In the genomic region with DNA sequence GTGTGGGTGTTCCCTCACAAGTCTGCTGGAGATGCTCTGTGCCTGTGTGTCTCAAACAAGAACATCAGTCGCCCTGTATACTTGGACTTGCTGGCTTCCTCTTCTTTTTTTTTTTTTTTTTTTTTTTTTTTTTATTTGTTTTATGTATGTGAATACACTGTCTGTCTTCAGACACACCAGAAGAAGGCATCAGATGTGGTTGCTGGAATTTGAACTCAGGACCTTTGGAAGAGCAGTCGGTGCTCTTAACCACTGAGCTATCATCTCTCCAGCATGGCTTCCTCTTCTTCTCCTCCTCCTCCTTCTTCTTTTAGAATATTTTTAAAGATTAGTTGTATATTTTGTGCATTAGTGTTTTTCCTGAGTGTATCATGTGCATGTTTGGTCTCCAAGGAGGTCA, we compare ENCODE assay signal across 14 mouse cellular contexts. TPM values are rescaled to one million over a fixed set of nuclear protein-coding genes. Genes with fewer than 3 reads are reported as not detected.
A peak's percentile ranks its signal among the peaks of the same experiment; 100 is the strongest.
DNase-seq lines count a peak whose midpoint lies in the region; ATAC-seq and TF ChIP-seq lines count a peak whose summit lies in the region.
"Had no signal": no experiment of that assay in that cellular context is flagged by ENCODE, and none has a peak within 500 bp of the region (broad histone marks: within the 10 kb centered on the region; RNA-seq: fewer than 3 reads in every experiment).

No protein-coding gene starts in this region.

- no peak overlapping the region for H3K27ac ChIP-seq in kidney, adult 2 months (ENCODE audit: insufficient read depth, low read depth, low read length)
- H3K27ac ChIP-seq in kidney, embryonic 14.5 days (ENCODE audit: low read depth, low read length), result no peak overlapping the region
- H3K27ac ChIP-seq in forebrain, postnatal 0 days (ENCODE audit: low read depth, low read length), result no peak overlapping the region
- H3K27ac ChIP-seq: embryonic facial prominence, embryonic 12.5 days; macrophage; neural tube, embryonic 15.5 days had no signal

- no peak for TF ChIP-seq CTCF in kidney, adult 2 months (conservative IDR thresholded peaks at IDR 0.05; ENCODE audit: insufficient read depth, insufficient read length, low read depth, low read length)
- no peak for TF ChIP-seq CTCF in forebrain, postnatal 0 days (IDR thresholded peaks at IDR 0.05; ENCODE audit: low read depth)

- H3K9me3 ChIP-seq in kidney, embryonic 14.5 days (ENCODE audit: control insufficient read depth, low read length), result no peaks in the 10 kb centered on the region
- no peaks in the 10 kb centered on the region for H3K9me3 ChIP-seq in forebrain, postnatal 0 days (ENCODE audit: low read length)

- H3K4me2 ChIP-seq in kidney, embryonic 14.5 days (replicated peaks; ENCODE audit: low read depth, low read length), result no peak overlapping the region
- H3K4me2 ChIP-seq in forebrain, postnatal 0 days (ENCODE audit: low read depth), result no peak overlapping the region
- H3K4me2 ChIP-seq: embryonic facial prominence, embryonic 12.5 days; neural tube, embryonic 15.5 days had no signal

- peaks cover 1% of the 10 kb centered on the region; the same call in 1 of the 2 replicates for H3K27me3 ChIP-seq in kidney, adult 2 months (replicated peaks; ENCODE audit: control insufficient read depth, insufficient read depth, low read length)
- peaks cover 9% of the 10 kb centered on the region for H3K27me3 ChIP-seq in kidney, embryonic 14.5 days (ENCODE audit: control insufficient read depth, insufficient read depth, low read length)
- no peaks in the 10 kb centered on the region for H3K27me3 ChIP-seq in forebrain, postnatal 0 days (ENCODE audit: insufficient read depth, low read length)

- no peak overlapping the region for H3K9ac ChIP-seq in kidney, embryonic 14.5 days (ENCODE audit: low read depth, low read length)
- H3K9ac ChIP-seq in forebrain, postnatal 0 days, result no peak overlapping the region
- H3K9ac ChIP-seq: embryonic facial prominence, embryonic 12.5 days; neural tube, embryonic 15.5 days had no signal

- no peak for ATAC-seq in kidney, embryonic 14.5 days (ENCODE audit: low FRiP score, low TSS enrichment)
- no peak for ATAC-seq in forebrain, postnatal 0 days
- no peak for ATAC-seq in megakaryocyte progenitor cell, adult 5-6 weeks (replicated peaks; ENCODE audit: poor library complexity)

- 78% methylated on average over 2 of the region's 2 CpGs for WGBS in kidney, adult 2 months
- WGBS in kidney, embryonic 14.5 days, result 73% methylated on average over 2 of the region's 2 CpGs
- WGBS in forebrain, postnatal 0 days, result 80% methylated on average over 2 of the region's 2 CpGs

- H3K36me3 ChIP-seq in kidney, adult 2 months (ENCODE audit: control insufficient read depth, insufficient read depth, low read length), result no peaks in the 10 kb centered on the region
- no peaks in the 10 kb centered on the region for H3K36me3 ChIP-seq in kidney, embryonic 14.5 days (ENCODE audit: control insufficient read depth, insufficient read depth, low read length)
- no peaks in the 10 kb centered on the region for H3K36me3 ChIP-seq in forebrain, postnatal 0 days (ENCODE audit: insufficient read depth)
- H3K36me3 ChIP-seq: embryonic facial prominence, embryonic 12.5 days; neural tube, embryonic 15.5 days had no signal

- no peaks in the 10 kb centered on the region for H3K4me1 ChIP-seq in kidney, adult 2 months (ENCODE audit: control insufficient read depth, insufficient read depth, low read length)
- no peaks in the 10 kb centered on the region for H3K4me1 ChIP-seq in kidney, embryonic 14.5 days (ENCODE audit: control insufficient read depth, insufficient read depth, low read length)
- H3K4me1 ChIP-seq in forebrain, postnatal 0 days (ENCODE audit: insufficient read depth), result no peaks in the 10 kb centered on the region
- H3K4me1 ChIP-seq: embryonic facial prominence, embryonic 12.5 days; neural tube, embryonic 15.5 days had no signal

- no peak overlapping the region for H3K4me3 ChIP-seq in kidney, adult 2 months (ENCODE audit: insufficient read depth, low read depth, low read length)
- no peak overlapping the region for H3K4me3 ChIP-seq in kidney, embryonic 14.5 days (ENCODE audit: low read length)
- no peak overlapping the region for H3K4me3 ChIP-seq in forebrain, postnatal 0 days (ENCODE audit: low read depth, low read length)
- H3K4me3 ChIP-seq: embryonic facial prominence, embryonic 12.5 days; neural tube, embryonic 15.5 days had no signal

- DNase-seq in kidney, adult 2 months, result peak; percentile 56
- DNase-seq in 3T3-L1 (ENCODE audit: low read depth, low spot score) (peak; percentile 39), adipocyte (ENCODE audit: low spot score) (peak; percentile 25), MN1 (ENCODE audit: low spot score) (no peak)
- peak; percentile 51 for DNase-seq in lung, postnatal 14 days
- DNase-seq in forebrain, postnatal 0 days, result no peak

- no peak for TF ChIP-seq POLR2A in kidney, adult 2 months (IDR thresholded peaks at IDR 0.05; ENCODE audit: low read depth, low read length)

RNA-seq across cellular contexts. Expression of gene Trim50, which starts 4.5 kb away (rescaled TPM):
- 0.06 TPM in 1 of 2 replicates, not detected in the other for polyA plus RNA-seq in kidney, adult 2 months (2012; rRNA removed)
- polyA plus RNA-seq in kidney, embryonic 14.5 days (2014; fragmentation: Nextera tagmentation; extraction: Ambion mirVana), result not detected in 2 replicates
- total RNA-seq in forebrain, postnatal 0 days (2014; rRNA removed), result not detected in 2 replicates
- polyA plus RNA-seq in forebrain, postnatal 0 days (2015; fragmentation: Nextera tagmentation; extraction: Ambion mirVana), result not detected in 2 replicates
- total RNA-seq in megakaryocyte progenitor cell, adult 5-6 weeks (2015), result not detected in 2 replicates
- total RNA-seq in megakaryocyte progenitor cell, adult 5-6 weeks (2017), result not detected in 2 replicates
- total RNA-seq: left cerebral cortex, adult 18-20 months had no signal
- polyA plus RNA-seq: brain, embryonic 14.5 days; embryonic facial prominence, embryonic 12.5 days; heart, embryonic 16.5 days; macrophage; neural tube, embryonic 15.5 days had no signal

RNA-seq across cellular contexts. Expression of gene Fkbp6, which starts 7.7 kb away (rescaled TPM):
- 0.07 and 0.08 TPM in 2 replicates for polyA plus RNA-seq in kidney, adult 2 months (2012; rRNA removed)
- not detected in 2 replicates for polyA plus RNA-seq in kidney, embryonic 14.5 days (2014; fragmentation: Nextera tagmentation; extraction: Ambion mirVana)
- not detected in 2 replicates for total RNA-seq in forebrain, postnatal 0 days (2014; rRNA removed)
- polyA plus RNA-seq in forebrain, postnatal 0 days (2015; fragmentation: Nextera tagmentation; extraction: Ambion mirVana), result 0.18 TPM in 1 of 2 replicates, not detected in the other
- not detected in 2 replicates for total RNA-seq in megakaryocyte progenitor cell, adult 5-6 weeks (2015)
- 0.25 TPM in 1 of 2 replicates, not detected in the other for total RNA-seq in megakaryocyte progenitor cell, adult 5-6 weeks (2017)
- total RNA-seq: left cerebral cortex, adult 18-20 months had no signal
- polyA plus RNA-seq: embryonic facial prominence, embryonic 12.5 days; heart, embryonic 16.5 days; macrophage had no signal

RNA-seq across cellular contexts. Expression of gene Nsun5, which starts 12.2 kb away (rescaled TPM):
- 23.6 and 27.1 TPM in 2 replicates for polyA plus RNA-seq in kidney, adult 2 months (2012; rRNA removed)
- polyA plus RNA-seq in kidney, embryonic 14.5 days (2014; fragmentation: Nextera tagmentation; extraction: Ambion mirVana), result 27.1 and 29.2 TPM in 2 replicates
- 20.2 and 29.5 TPM in 2 replicates for total RNA-seq in forebrain, postnatal 0 days (2014; rRNA removed)
- polyA plus RNA-seq in forebrain, postnatal 0 days (2015; fragmentation: Nextera tagmentation; extraction: Ambion mirVana), result 19.5 and 20.4 TPM in 2 replicates
- 15.8 and 18.2 TPM in 2 replicates for total RNA-seq in megakaryocyte progenitor cell, adult 5-6 weeks (2015)
- 22.0 and 24.3 TPM in 2 replicates for total RNA-seq in megakaryocyte progenitor cell, adult 5-6 weeks (2017)

RNA-seq across cellular contexts. Expression of gene Pom121, which starts 36.8 kb away (rescaled TPM):
- polyA plus RNA-seq in kidney, adult 2 months (2012; rRNA removed), result 10.1 and 12.6 TPM in 2 replicates
- polyA plus RNA-seq in kidney, embryonic 14.5 days (2014; fragmentation: Nextera tagmentation; extraction: Ambion mirVana), result 15.5 and 20.7 TPM in 2 replicates
- 6.0 and 9.9 TPM in 2 replicates for total RNA-seq in forebrain, postnatal 0 days (2014; rRNA removed)
- polyA plus RNA-seq in forebrain, postnatal 0 days (2015; fragmentation: Nextera tagmentation; extraction: Ambion mirVana), result 6.0 and 8.1 TPM in 2 replicates
- 59.8 and 60.9 TPM in 2 replicates for total RNA-seq in megakaryocyte progenitor cell, adult 5-6 weeks (2015)
- total RNA-seq in megakaryocyte progenitor cell, adult 5-6 weeks (2017), result 7.0 and 7.9 TPM in 2 replicates

Comparison
In these comparisons a context has a peak if more than half of its experiments do, and no peak if none do; other contexts are left out.
1. DNase-seq: peak in kidney, adult 2 months (single experiment), 3T3-L1 (single experiment), adipocyte (single experiment) and lung, postnatal 14 days (single experiment); none in forebrain, postnatal 0 days (single experiment) and MN1 (single experiment).